ENCODE assay signal across 10 mouse cellular contexts in genomic region chr2:118546104-118546797, GRCm38 (mm10). TPM values are rescaled to one million over a fixed set of nuclear protein-coding genes. Genes with fewer than 3 reads are reported as not detected.
A peak's percentile ranks its signal among the peaks of the same experiment; 100 is the strongest.
DNase-seq lines count a peak whose midpoint lies in the region; ATAC-seq and TF ChIP-seq lines count a peak whose summit lies in the region.
"Had no signal": no experiment of that assay in that cellular context is flagged by ENCODE, and none has a peak within 500 bp of the region (broad histone marks: within the 10 kb centered on the region; RNA-seq: fewer than 3 reads in every experiment).

No protein-coding gene starts in this region.

- ATAC-seq in heart, embryonic 13.5 days (ENCODE audit: extremely low read depth, insufficient number of reproducible peaks, low FRiP score, low TSS enrichment): no peak
- no peak for ATAC-seq in hindbrain, embryonic 14.5 days (ENCODE audit: low FRiP score)
- ATAC-seq in midbrain, embryonic 15.5 days (replicated peaks): no peak
- ATAC-seq: Patski had no signal

- no peaks in the 10 kb centered on the region for H3K27me3 ChIP-seq in heart, embryonic 13.5 days (replicated peaks)
- no peaks in the 10 kb centered on the region for H3K27me3 ChIP-seq in ES-Bruce4 (ENCODE audit: control insufficient read depth, insufficient read depth, low read length, poor library complexity, severe bottlenecking)
- no peaks in the 10 kb centered on the region for H3K27me3 ChIP-seq in hindbrain, embryonic 14.5 days (ENCODE audit: control insufficient read depth, insufficient read depth, low read length)
- H3K27me3 ChIP-seq in midbrain, embryonic 15.5 days (replicated peaks): 0 out of 2 replicates have a peak, but pooled peaks cover 11% of the 10 kb centered on the region
- H3K27me3 ChIP-seq: Patski had no signal

- intact Hi-C loops in heart, postnatal 10 days (cut with DNase I): loop anchor here (2.0 kb wide), 1 partner anchor 35 kb away; no protein-coding TSS in a partner anchor
- intact Hi-C loops in left cerebral cortex, postnatal 25 days (cut with DNase I): loop anchor here (5.0 kb wide), 2 partner anchors 51 to 59 kb away; partner anchors contain the start of gene Bub1b

- H3K27ac ChIP-seq in heart, embryonic 13.5 days (replicated peaks): peak overlapping the region; percentile 99
- H3K27ac ChIP-seq in ES-Bruce4 (ENCODE audit: insufficient read depth, low read length): no peak overlapping the region; the same call in 1 of the 2 replicates
- H3K27ac ChIP-seq in hindbrain, embryonic 14.5 days: peak overlapping the region; percentile 47; the same call in 1 of the 2 replicates
- H3K27ac ChIP-seq in midbrain, embryonic 15.5 days: peak overlapping the region; percentile 46; the same call in 1 of the 2 replicates
- H3K27ac ChIP-seq: liver, embryonic 14.5 days had no signal

- H3K4me2 ChIP-seq in heart, embryonic 13.5 days: peak overlapping the region; percentile 79
- H3K4me2 ChIP-seq in hindbrain, embryonic 14.5 days (replicated peaks): peak overlapping the region; percentile 23
- no peak overlapping the region; the same call in 1 of the 2 replicates for H3K4me2 ChIP-seq in midbrain, embryonic 15.5 days

- no peak for TF ChIP-seq EP300 in ES-Bruce4 (IDR thresholded peaks at IDR 0.05; ENCODE audit: insufficient read depth, low read depth, low read length)

- 38% methylated on average over 5 of the region's 5 CpGs for whole genome bisulfite sequencing in heart, embryonic 13.5 days
- 24% methylated on average over 5 of the region's 5 CpGs for WGBS in hindbrain, embryonic 14.5 days
- 33% methylated on average over 5 of the region's 5 CpGs for WGBS in midbrain, embryonic 15.5 days

- H3K4me3 ChIP-seq in heart, embryonic 13.5 days: peak overlapping the region; percentile 24
- H3K4me3 ChIP-seq in ES-Bruce4 (ENCODE audit: low read depth, low read length): no peak overlapping the region
- no peak overlapping the region for H3K4me3 ChIP-seq in hindbrain, embryonic 14.5 days (replicated peaks; ENCODE audit: low read length)
- H3K4me3 ChIP-seq in midbrain, embryonic 15.5 days: no peak overlapping the region

- no peak for TF ChIP-seq CTCF in ES-Bruce4 (IDR thresholded peaks at IDR 0.05; ENCODE audit: low read depth, low read length)

- H3K4me1 ChIP-seq in heart, embryonic 13.5 days: peaks cover 81% of the 10 kb centered on the region
- peaks cover 18% of the 10 kb centered on the region for H3K4me1 ChIP-seq in ES-Bruce4 (ENCODE audit: control insufficient read depth, insufficient read depth, low read length)
- peaks cover 54% of the 10 kb centered on the region for H3K4me1 ChIP-seq in hindbrain, embryonic 14.5 days (replicated peaks; ENCODE audit: control insufficient read depth, insufficient read depth, low read length)
- peaks cover 51% of the 10 kb centered on the region for H3K4me1 ChIP-seq in midbrain, embryonic 15.5 days

- no peaks in the 10 kb centered on the region for H3K9me3 ChIP-seq in heart, embryonic 13.5 days
- H3K9me3 ChIP-seq in ES-Bruce4 (replicated peaks; ENCODE audit: control insufficient read depth, insufficient read depth, low read length, poor library complexity, severe bottlenecking): no peaks in the 10 kb centered on the region
- H3K9me3 ChIP-seq in hindbrain, embryonic 14.5 days (ENCODE audit: control insufficient read depth, low read length): no peaks in the 10 kb centered on the region
- H3K9me3 ChIP-seq in midbrain, embryonic 15.5 days: no peaks in the 10 kb centered on the region

- H3K9ac ChIP-seq in heart, embryonic 13.5 days: peak overlapping the region; percentile 78
- H3K9ac ChIP-seq in ES-Bruce4 (ENCODE audit: low read depth, poor library complexity, severe bottlenecking): peak overlapping the region; percentile 10; the same call in 1 of the 2 replicates
- 0 out of 2 replicates have a peak overlapping the region, but pooled peaks have one; percentile 18 for H3K9ac ChIP-seq in hindbrain, embryonic 14.5 days
- no peak overlapping the region for H3K9ac ChIP-seq in midbrain, embryonic 15.5 days
- H3K9ac ChIP-seq: liver, embryonic 14.5 days had no signal

- no peak for DNase-seq in heart, postnatal 10 days
- DNase-seq in hindbrain, embryonic 14.5 days (ENCODE audit: low spot score): no peak
- DNase-seq in urinary bladder, postnatal 10 days (ENCODE audit: low spot score): no peak
- no peak for DNase-seq in testis, postnatal 10 days (ENCODE audit: low spot score)
- no peak for DNase-seq in left cerebral cortex, postnatal 25 days (ENCODE audit: low spot score in 2 of 2)

- H3K36me3 ChIP-seq in heart, embryonic 13.5 days: no peaks in the 10 kb centered on the region
- H3K36me3 ChIP-seq in ES-Bruce4 (ENCODE audit: control insufficient read depth, insufficient read depth, low read length, poor library complexity, severe bottlenecking): no peaks in the 10 kb centered on the region
- no peaks in the 10 kb centered on the region for H3K36me3 ChIP-seq in hindbrain, embryonic 14.5 days (replicated peaks; ENCODE audit: control insufficient read depth, insufficient read depth)
- H3K36me3 ChIP-seq in midbrain, embryonic 15.5 days (replicated peaks): no peaks in the 10 kb centered on the region

- no peak for TF ChIP-seq POLR2A in ES-Bruce4 (IDR thresholded peaks at IDR 0.05; ENCODE audit: insufficient read depth, low read length)

RNA-seq across cellular contexts. Expression of gene Bmf, which starts 3.2 kb away (rescaled TPM):
- polyA plus RNA-seq in heart, embryonic 13.5 days (2015; fragmentation: Nextera tagmentation; extraction: Ambion mirVana): 2.5 and 2.9 TPM in 2 replicates
- 10 to 100 TPM; 12.3 to 17.1 TPM for total RNA-seq in heart, postnatal 10 days (2021)
- polyA plus RNA-seq in ES-Bruce4 (2011; ENCODE audit: insufficient read depth, insufficient read length, low read depth, missing spikeins): 21.7 and 22.1 TPM in 2 replicates
- polyA plus RNA-seq in hindbrain, embryonic 14.5 days (2014; fragmentation: Nextera tagmentation; extraction: Ambion mirVana): 3.3 and 3.8 TPM in 2 replicates
- polyA plus RNA-seq in midbrain, embryonic 15.5 days (2015; fragmentation: Nextera tagmentation; extraction: Ambion mirVana): 3.3 and 4.3 TPM in 2 replicates
- total RNA-seq in left cerebral cortex, postnatal 25 days (2021): 1 to 10 TPM; 2.3 to 4.1 TPM

RNA-seq across cellular contexts. Expression of gene Bub1b, which starts 51.8 kb away (rescaled TPM):
- polyA plus RNA-seq in heart, embryonic 13.5 days (2015; fragmentation: Nextera tagmentation; extraction: Ambion mirVana): 64.3 and 69.9 TPM in 2 replicates
- 10 to 100 TPM; 15.4 to 15.9 TPM for total RNA-seq in heart, postnatal 10 days (2021)
- polyA plus RNA-seq in ES-Bruce4 (2011; ENCODE audit: insufficient read depth, insufficient read length, low read depth, missing spikeins): 189 TPM in 2 replicates
- polyA plus RNA-seq in hindbrain, embryonic 14.5 days (2014; fragmentation: Nextera tagmentation; extraction: Ambion mirVana): 11.8 and 15.6 TPM in 2 replicates
- polyA plus RNA-seq in midbrain, embryonic 15.5 days (2015; fragmentation: Nextera tagmentation; extraction: Ambion mirVana): 10.7 and 15.0 TPM in 2 replicates
- 1 to 10 TPM; 1.1 to 1.2 TPM for total RNA-seq in left cerebral cortex, postnatal 25 days (2021)
